Mouse (Mus musculus): ENCODE measurements around the gene Tra2a. TPM values are rescaled to one million over a fixed set of nuclear protein-coding genes. Genes with fewer than 3 reads are reported as not detected.

The Tra2a gene
- total RNA-seq (2014; fragmentation: Nextera tagmentation) (174 and 194 TPM in 2 replicates), total RNA-seq (2017) (130 and 160 TPM in 2 replicates), polyA plus RNA-seq (2012) (20.8 and 35.7 TPM in 2 replicates)

- Histone ChIP-seq H3K27me3 (ENCODE audit: insufficient read depth, low read length) (0 out of 2 replicates have a peak, but pooled peaks cover 2% of the 10 kb centered on the region), H3K36me3 (replicated peaks) (peaks cover 13% of the 10 kb centered on the region), H3K4me3 (ENCODE audit: low read depth, low read length) (peak within 1 kb of the TSS; percentile 98), H3K4me1 (ENCODE audit: insufficient read depth, low read depth, low read length) (peaks cover 19% of the 10 kb centered on the region), H3K9me3 (replicated peaks) (no peaks in the 10 kb centered on the region)
- peak; percentile 94 for ATAC-seq (ENCODE audit: extremely low read depth, insufficient number of reproducible peaks, low FRiP score, poor library complexity, severe bottlenecking)
- peak; percentile 92 for DNase-seq (ENCODE audit: low spot score)
- TF ChIP-seq CTCF (IDR thresholded peaks at IDR 0.05; ENCODE audit: low read depth, low read length) = no peak
Measured at GRCm38 (mm10) chr6:49263847-49264243, at the start of gene Tra2a. Gene Tra2a, minus strand, starts transcription at chr6:49264033.

- no peak for TF ChIP-seq TAL1 (conservative IDR thresholded peaks at IDR 0.05; ENCODE audit: low read depth, low read length)
- DNase-seq (ENCODE audit: low spot score) = no peak
- H3K27me3 ChIP-seq (ENCODE audit: insufficient read depth, low read length) = peaks cover 5% of the 10 kb centered on the region
- H3K4me1 ChIP-seq (ENCODE audit: insufficient read depth, low read depth, low read length) = no peaks in the 10 kb centered on the region
- H3K9me3 ChIP-seq (replicated peaks) = no peaks in the 10 kb centered on the region
- no peak for ATAC-seq (ENCODE audit: extremely low read depth, insufficient number of reproducible peaks, low FRiP score, poor library complexity, severe bottlenecking)
- H3K36me3 ChIP-seq (replicated peaks) = no peaks in the 10 kb centered on the region
- no peak overlapping the region for H3K4me3 ChIP-seq (ENCODE audit: low read depth, low read length)
Measured at GRCm38 (mm10) chr6:49298286-49298685, 34.5 kb upstream of the Tra2a start.

GRCm38 (mm10) chr6:49282122-49282521 lies 18.3 kb upstream of the Tra2a start:
- peaks cover 7% of the 10 kb centered on the region for H3K9me3 ChIP-seq (replicated peaks)
- TF ChIP-seq TAL1 (conservative IDR thresholded peaks at IDR 0.05; ENCODE audit: low read depth, low read length) = no peak
- TF ChIP-seq POLR2AphosphoS5 (IDR thresholded peaks at IDR 0.05; ENCODE audit: insufficient replicate concordance, low read depth, low read length) = no peak
- TF ChIP-seq GATA2 (IDR thresholded peaks at IDR 0.05; ENCODE audit: borderline replicate concordance, low read depth, low read length) = no peak
- TF ChIP-seq CTCF (IDR thresholded peaks at IDR 0.05; ENCODE audit: low read depth, low read length) = no peak
- TF ChIP-seq GATA1 (IDR thresholded peaks at IDR 0.05; ENCODE audit: borderline replicate concordance, low read length) = no peak
- ATAC-seq (ENCODE audit: extremely low read depth, insufficient number of reproducible peaks, low FRiP score, poor library complexity, severe bottlenecking) (no peak), DNase-seq (ENCODE audit: low spot score) (no peak)
- H3K4me3 ChIP-seq (ENCODE audit: low read depth, low read length) = no peak overlapping the region
- H3K36me3 ChIP-seq (replicated peaks) = no peaks in the 10 kb centered on the region
- 0 out of 2 replicates have a peak, but pooled peaks cover 4% of the 10 kb centered on the region for H3K4me1 ChIP-seq (ENCODE audit: insufficient read depth, low read depth, low read length)
- peaks cover 5% of the 10 kb centered on the region for H3K27me3 ChIP-seq (ENCODE audit: insufficient read depth, low read length)

- H3K4me3 ChIP-seq (ENCODE audit: low read depth, low read length) = no peak overlapping the region
- H3K36me3 ChIP-seq (replicated peaks) = no peaks in the 10 kb centered on the region
- H3K4me1 ChIP-seq (ENCODE audit: insufficient read depth, low read depth, low read length) = 0 out of 2 replicates have a peak, but pooled peaks cover 4% of the 10 kb centered on the region
- TF ChIP-seq GATA2 (IDR thresholded peaks at IDR 0.05; ENCODE audit: borderline replicate concordance, low read depth, low read length) (no peak), TAL1 (conservative IDR thresholded peaks at IDR 0.05; ENCODE audit: low read depth, low read length) (no peak), CTCF (IDR thresholded peaks at IDR 0.05; ENCODE audit: low read depth, low read length) (no peak), POLR2AphosphoS5 (IDR thresholded peaks at IDR 0.05; ENCODE audit: insufficient replicate concordance, low read depth, low read length) (no peak), GATA1 (IDR thresholded peaks at IDR 0.05; ENCODE audit: borderline replicate concordance, low read length) (no peak)
- H3K27me3 ChIP-seq (ENCODE audit: insufficient read depth, low read length) = peaks cover 5% of the 10 kb centered on the region
- ATAC-seq (ENCODE audit: extremely low read depth, insufficient number of reproducible peaks, low FRiP score, poor library complexity, severe bottlenecking) (no peak), DNase-seq (ENCODE audit: low spot score) (no peak)
- peaks cover 7% of the 10 kb centered on the region for H3K9me3 ChIP-seq (replicated peaks)
Measured at GRCm38 (mm10) chr6:49280942-49281341, 17.1 kb upstream of the Tra2a start.

GRCm38 (mm10) chr6:49275296-49275695 lies 11.5 kb upstream of the Tra2a start:
- DNase-seq (ENCODE audit: low spot score) (no peak), ATAC-seq (ENCODE audit: extremely low read depth, insufficient number of reproducible peaks, low FRiP score, poor library complexity, severe bottlenecking) (no peak)
- TF ChIP-seq POLR2AphosphoS5 (IDR thresholded peaks at IDR 0.05; ENCODE audit: insufficient replicate concordance, low read depth, low read length) (no peak), CTCF (IDR thresholded peaks at IDR 0.05; ENCODE audit: low read depth, low read length) (no peak), TAL1 (conservative IDR thresholded peaks at IDR 0.05; ENCODE audit: low read depth, low read length) (no peak), GATA2 (IDR thresholded peaks at IDR 0.05; ENCODE audit: borderline replicate concordance, low read depth, low read length) (no peak), GATA1 (IDR thresholded peaks at IDR 0.05; ENCODE audit: borderline replicate concordance, low read length) (no peak)
- peaks cover 24% of the 10 kb centered on the region for H3K27me3 ChIP-seq (ENCODE audit: insufficient read depth, low read length)
- H3K9me3 ChIP-seq (replicated peaks) = peaks cover 7% of the 10 kb centered on the region
- no peak overlapping the region for H3K4me3 ChIP-seq (ENCODE audit: low read depth, low read length)
- H3K4me1 ChIP-seq (ENCODE audit: insufficient read depth, low read depth, low read length) = no peaks in the 10 kb centered on the region
- H3K36me3 ChIP-seq (replicated peaks) = no peaks in the 10 kb centered on the region

GRCm38 (mm10) chr6:49274416-49275091 lies 10.7 kb upstream of the Tra2a start:
- Histone ChIP-seq H3K4me1 (ENCODE audit: insufficient read depth, low read depth, low read length) (0 out of 2 replicates have a peak, but pooled peaks cover 2% of the 10 kb centered on the region), H3K4me3 (ENCODE audit: low read depth, low read length) (no peak overlapping the region), H3K9me3 (replicated peaks) (peaks cover 4% of the 10 kb centered on the region), H3K27me3 (ENCODE audit: insufficient read depth, low read length) (peaks cover 26% of the 10 kb centered on the region), H3K36me3 (replicated peaks) (no peaks in the 10 kb centered on the region)
- no peak for TF ChIP-seq POLR2AphosphoS5 (IDR thresholded peaks at IDR 0.05; ENCODE audit: insufficient replicate concordance, low read depth, low read length)
- TF ChIP-seq TAL1 (conservative IDR thresholded peaks at IDR 0.05; ENCODE audit: low read depth, low read length) = no peak
- TF ChIP-seq CTCF (IDR thresholded peaks at IDR 0.05; ENCODE audit: low read depth, low read length) = no peak
- TF ChIP-seq GATA1 (IDR thresholded peaks at IDR 0.05; ENCODE audit: borderline replicate concordance, low read length) = no peak
- TF ChIP-seq GATA2 (IDR thresholded peaks at IDR 0.05; ENCODE audit: borderline replicate concordance, low read depth, low read length) = no peak
- ATAC-seq (ENCODE audit: extremely low read depth, insufficient number of reproducible peaks, low FRiP score, poor library complexity, severe bottlenecking) (no peak), DNase-seq (ENCODE audit: low spot score) (no peak)
